Mouse (Mus musculus): ENCODE measurements around the gene Gm45808. TPM values are rescaled to one million over a fixed set of nuclear protein-coding genes. Genes with fewer than 3 reads are reported as not detected.

The Gm45808 gene
- polyA plus RNA-seq, 1 experiment from 2014 or later, result not detected

DNA sequence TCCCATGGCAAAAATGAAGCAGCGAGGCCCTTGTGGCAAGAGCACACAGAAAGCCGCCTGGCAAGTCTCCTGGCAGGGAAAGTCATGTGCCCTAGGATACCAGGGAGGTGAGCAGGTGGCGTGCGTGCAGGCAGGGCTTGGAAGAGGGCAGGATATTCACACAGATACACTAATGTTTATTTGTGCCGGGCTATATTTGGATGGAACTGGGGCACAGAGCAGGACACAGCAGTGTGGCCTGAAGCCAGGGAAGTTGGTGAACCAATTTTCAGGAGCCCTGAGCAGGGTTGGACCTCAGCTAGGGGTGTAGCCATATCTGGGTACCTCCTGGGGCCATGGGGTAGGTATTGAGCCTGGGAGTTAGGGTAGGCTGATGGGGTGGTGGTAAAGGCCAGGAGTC, 6.3 kb upstream of the Gm45808 start:
- Histone ChIP-seq H3K9ac (ENCODE audit: low read length) (no peak overlapping the region), H3K4me2 (ENCODE audit: low read depth, low read length, severe bottlenecking) (no peak overlapping the region), H3K36me3 (ENCODE audit: control insufficient read depth, insufficient read depth, low read length) (peaks cover 3% of the 10 kb centered on the region; the same call in 1 of the 2 replicates), H3K4me1 (replicated peaks; ENCODE audit: control insufficient read depth, insufficient read depth, low read length) (peaks cover 8% of the 10 kb centered on the region), H3K9me3 (ENCODE audit: control insufficient read depth, low read length) (no peaks in the 10 kb centered on the region), H3K4me3 (ENCODE audit: low read depth, low read length) (no peak overlapping the region), H3K27ac (ENCODE audit: low read depth, low read length) (no peak overlapping the region), H3K27me3 (ENCODE audit: control insufficient read depth, insufficient read depth, low read length) (no peaks in the 10 kb centered on the region; the same call in 1 of the 2 replicates)
- ATAC-seq (replicated peaks; ENCODE audit: low FRiP score), result no peak
- no peak for DNase-seq (ENCODE audit: low spot score)
- 94% methylated on average over 5 of the region's 5 CpGs for WGBS

DNA sequence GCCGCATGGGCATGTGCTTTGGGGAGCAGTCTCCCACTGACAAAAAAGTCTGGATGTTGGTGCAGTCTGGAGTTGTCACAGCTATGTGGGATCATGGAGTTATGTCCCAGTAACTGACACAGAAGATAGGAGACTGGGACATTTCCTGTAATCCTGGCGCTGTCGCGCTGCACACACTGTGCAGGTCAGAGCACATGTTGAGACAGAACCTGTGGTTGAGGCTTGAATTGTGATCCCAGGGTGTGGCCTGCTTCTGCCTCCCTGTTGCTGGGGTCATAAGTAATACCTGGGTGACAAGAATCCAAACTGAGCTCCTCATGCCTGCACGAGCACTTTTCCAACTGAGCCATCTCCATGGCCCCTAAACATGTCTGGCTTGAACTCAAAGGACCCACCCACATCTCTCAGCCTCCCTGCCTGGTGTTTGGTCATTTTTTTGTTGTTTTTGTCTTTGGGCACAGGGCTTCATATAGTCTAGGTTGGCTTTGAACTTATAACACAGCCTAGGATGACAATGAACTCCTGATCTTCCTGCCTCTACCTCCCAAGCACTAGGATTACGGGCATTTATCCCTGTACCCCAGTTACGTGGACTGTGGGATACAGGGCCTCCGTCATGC, 5.7 kb upstream of the Gm45808 start:
- H3K27ac ChIP-seq (ENCODE audit: low read depth, low read length), result no peak overlapping the region
- no peak overlapping the region for H3K9ac ChIP-seq (ENCODE audit: low read length)
- H3K27me3 ChIP-seq (ENCODE audit: control insufficient read depth, insufficient read depth, low read length), result no peaks in the 10 kb centered on the region; the same call in 1 of the 2 replicates
- no peak overlapping the region for H3K4me2 ChIP-seq (ENCODE audit: low read depth, low read length, severe bottlenecking)
- DNase-seq (ENCODE audit: low spot score) (no peak), ATAC-seq (replicated peaks; ENCODE audit: low FRiP score) (no peak)
- H3K4me3 ChIP-seq (ENCODE audit: low read depth, low read length), result no peak overlapping the region
- H3K36me3 ChIP-seq (ENCODE audit: control insufficient read depth, insufficient read depth, low read length), result peaks cover 3% of the 10 kb centered on the region; the same call in 1 of the 2 replicates
- H3K4me1 ChIP-seq (replicated peaks; ENCODE audit: control insufficient read depth, insufficient read depth, low read length), result peaks cover 11% of the 10 kb centered on the region
- H3K9me3 ChIP-seq (ENCODE audit: control insufficient read depth, low read length), result no peaks in the 10 kb centered on the region
- 94% methylated on average over 8 of the region's 8 CpGs for WGBS

DNA sequence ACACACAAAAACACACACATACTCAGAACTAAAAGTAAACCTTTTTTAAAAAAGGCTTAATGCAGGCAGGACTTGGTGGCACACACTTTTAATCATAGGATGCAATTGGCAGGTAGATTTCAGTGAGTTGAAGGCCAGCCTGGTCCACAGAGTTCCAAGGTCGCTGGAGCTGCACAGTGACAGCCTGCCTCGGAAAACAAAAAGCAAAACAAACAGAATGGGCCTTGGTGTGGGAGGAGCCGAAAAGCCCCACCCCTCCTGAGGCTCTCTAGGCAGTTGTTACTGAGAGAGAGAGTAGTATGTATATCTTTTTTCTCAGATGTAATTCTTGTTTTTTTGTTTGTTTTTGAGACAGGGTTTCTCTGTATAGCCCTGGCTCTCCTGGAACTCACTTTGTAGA, 4.7 kb upstream of the Gm45808 start:
- Histone ChIP-seq H3K4me1 (replicated peaks; ENCODE audit: control insufficient read depth, insufficient read depth, low read length) (peaks cover 11% of the 10 kb centered on the region), H3K4me3 (ENCODE audit: low read depth, low read length) (no peak overlapping the region)
- 33% methylated on average over 3 of the region's 3 CpGs for WGBS

DNA sequence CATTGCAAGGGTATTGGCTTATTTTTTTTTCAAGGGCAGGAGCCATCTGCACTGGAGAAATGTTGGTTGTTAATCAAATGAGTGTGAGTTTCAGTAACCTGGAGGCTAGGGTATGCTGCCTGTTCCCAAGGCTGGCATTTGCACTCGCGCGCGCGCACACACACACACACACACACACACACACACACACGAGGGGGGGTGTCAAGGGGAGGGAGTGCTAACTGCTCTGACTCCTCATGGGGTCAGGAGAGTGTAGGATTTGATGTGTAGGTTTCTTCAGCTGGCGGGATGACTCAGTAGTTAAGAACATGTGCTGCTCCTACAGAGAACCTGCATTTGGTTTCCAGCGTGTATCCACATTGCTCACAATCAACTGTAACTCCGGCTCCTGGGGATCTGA, 4.2 kb upstream of the Gm45808 start:
- Histone ChIP-seq H3K27ac (ENCODE audit: low read depth, low read length) (no peak overlapping the region), H3K36me3 (ENCODE audit: control insufficient read depth, insufficient read depth, low read length) (peaks cover 3% of the 10 kb centered on the region; the same call in 1 of the 2 replicates), H3K9me3 (ENCODE audit: control insufficient read depth, low read length) (no peaks in the 10 kb centered on the region), H3K4me3 (ENCODE audit: low read depth, low read length) (no peak overlapping the region), H3K27me3 (ENCODE audit: control insufficient read depth, insufficient read depth, low read length) (no peaks in the 10 kb centered on the region; the same call in 1 of the 2 replicates), H3K4me1 (replicated peaks; ENCODE audit: control insufficient read depth, insufficient read depth, low read length) (peaks cover 11% of the 10 kb centered on the region), H3K4me2 (ENCODE audit: low read depth, low read length, severe bottlenecking) (no peak overlapping the region), H3K9ac (ENCODE audit: low read length) (no peak overlapping the region)
- no peak for ATAC-seq (replicated peaks; ENCODE audit: low FRiP score)
- WGBS, result 49% methylated on average over 9 of the region's 9 CpGs
- DNase-seq (ENCODE audit: low spot score), result peak; percentile 63

More for the DNA sequence above, 4.7 kb upstream of the Gm45808 start:
- Histone ChIP-seq H3K27me3 (ENCODE audit: control insufficient read depth, insufficient read depth, low read length) (no peaks in the 10 kb centered on the region; the same call in 1 of the 2 replicates), H3K4me2 (ENCODE audit: low read depth, low read length, severe bottlenecking) (no peak overlapping the region), H3K9ac (ENCODE audit: low read length) (no peak overlapping the region), H3K27ac (ENCODE audit: low read depth, low read length) (no peak overlapping the region), H3K9me3 (ENCODE audit: control insufficient read depth, low read length) (no peaks in the 10 kb centered on the region), H3K36me3 (ENCODE audit: control insufficient read depth, insufficient read depth, low read length) (peaks cover 3% of the 10 kb centered on the region; the same call in 1 of the 2 replicates)
- no peak for ATAC-seq (replicated peaks; ENCODE audit: low FRiP score)
- DNase-seq (ENCODE audit: low spot score), result no peak

DNA sequence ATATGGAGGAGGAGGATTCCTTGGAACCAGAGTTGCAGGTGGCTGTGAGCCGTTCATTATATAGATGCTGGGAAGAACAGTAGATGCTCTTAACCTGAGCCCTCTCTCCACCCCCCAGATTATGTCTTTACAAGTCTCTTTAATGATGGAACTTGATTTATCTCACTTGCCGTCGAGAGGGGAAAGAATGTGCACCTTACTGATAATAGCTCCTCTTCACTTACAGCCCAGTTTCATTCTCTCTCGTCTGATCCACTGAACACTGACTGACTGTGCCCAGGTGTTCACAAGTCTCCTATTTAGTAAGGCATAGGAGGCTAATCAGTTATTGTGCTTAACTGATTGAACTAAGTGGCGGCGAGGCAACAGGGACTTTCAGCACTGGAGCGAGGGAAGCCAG, 3.0 kb upstream of the Gm45808 start:
- peaks cover 3% of the 10 kb centered on the region; the same call in 1 of the 2 replicates for H3K36me3 ChIP-seq (ENCODE audit: control insufficient read depth, insufficient read depth, low read length)
- no peak overlapping the region for H3K4me3 ChIP-seq (ENCODE audit: low read depth, low read length)
- H3K27ac ChIP-seq (ENCODE audit: low read depth, low read length), result no peak overlapping the region
- 90% methylated on average over 7 of the region's 7 CpGs for WGBS
- H3K9me3 ChIP-seq (ENCODE audit: control insufficient read depth, low read length), result no peaks in the 10 kb centered on the region
- H3K4me2 ChIP-seq (ENCODE audit: low read depth, low read length, severe bottlenecking), result no peak overlapping the region
- H3K4me1 ChIP-seq (replicated peaks; ENCODE audit: control insufficient read depth, insufficient read depth, low read length), result peaks cover 11% of the 10 kb centered on the region
- H3K27me3 ChIP-seq (ENCODE audit: control insufficient read depth, insufficient read depth, low read length), result no peaks in the 10 kb centered on the region; the same call in 1 of the 2 replicates
- ATAC-seq (replicated peaks; ENCODE audit: low FRiP score) (no peak), DNase-seq (ENCODE audit: low spot score) (no peak)
- H3K9ac ChIP-seq (ENCODE audit: low read length), result no peak overlapping the region

DNA sequence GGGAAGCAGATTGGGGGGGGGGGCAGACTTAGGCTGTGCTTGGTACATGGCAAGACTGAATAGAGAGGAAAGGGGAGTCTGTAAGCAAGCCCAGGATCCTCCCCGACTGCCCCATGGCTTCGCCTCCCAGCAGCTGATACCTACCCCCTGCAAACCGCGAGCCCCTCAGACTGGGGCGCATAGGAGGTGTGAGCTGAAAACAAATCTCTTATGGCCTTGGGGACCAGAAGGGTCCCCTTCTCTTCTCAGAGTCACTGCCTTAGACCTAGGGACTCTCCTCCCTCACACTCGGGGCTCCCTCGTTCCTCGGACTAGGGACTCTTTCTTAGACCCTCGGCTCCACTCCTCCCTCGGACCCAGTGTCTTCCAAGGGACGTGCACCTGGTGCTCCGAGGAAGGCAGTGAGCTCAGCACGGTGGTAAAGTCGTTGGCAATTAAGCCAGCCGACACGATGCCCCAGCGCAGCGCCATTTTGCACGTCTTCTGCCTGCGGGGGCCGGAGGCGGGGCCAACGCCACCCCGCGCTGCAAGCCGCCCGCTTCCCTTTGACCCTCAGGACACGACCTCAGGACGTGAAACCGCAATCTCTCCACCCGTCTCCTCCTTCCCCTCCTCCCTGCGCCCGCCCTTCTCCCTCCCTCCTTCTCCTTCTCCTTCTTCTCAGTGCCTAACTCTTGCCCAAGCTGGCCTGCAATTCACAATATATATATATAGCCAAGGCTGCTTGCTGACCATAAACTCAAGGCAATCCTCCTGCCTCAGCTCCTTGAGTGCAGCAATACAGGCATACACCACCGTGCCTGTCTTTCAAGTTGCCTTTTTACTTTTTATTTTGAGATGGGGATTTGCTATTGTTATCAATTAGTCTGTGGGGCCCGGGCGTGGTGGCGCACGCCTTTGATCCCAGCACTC, 1.9 kb upstream of the Gm45808 start, which contains the start of gene Dhdh:
Gene Dhdh (minus strand): TSS at position 513 of the 912 bp plus-strand sequence.
- peak within 1 kb of the TSS; percentile 42 for H3K4me3 ChIP-seq (ENCODE audit: low read depth, low read length)
- 8% methylated on average over 38 of the region's 38 CpGs for WGBS

DNA sequence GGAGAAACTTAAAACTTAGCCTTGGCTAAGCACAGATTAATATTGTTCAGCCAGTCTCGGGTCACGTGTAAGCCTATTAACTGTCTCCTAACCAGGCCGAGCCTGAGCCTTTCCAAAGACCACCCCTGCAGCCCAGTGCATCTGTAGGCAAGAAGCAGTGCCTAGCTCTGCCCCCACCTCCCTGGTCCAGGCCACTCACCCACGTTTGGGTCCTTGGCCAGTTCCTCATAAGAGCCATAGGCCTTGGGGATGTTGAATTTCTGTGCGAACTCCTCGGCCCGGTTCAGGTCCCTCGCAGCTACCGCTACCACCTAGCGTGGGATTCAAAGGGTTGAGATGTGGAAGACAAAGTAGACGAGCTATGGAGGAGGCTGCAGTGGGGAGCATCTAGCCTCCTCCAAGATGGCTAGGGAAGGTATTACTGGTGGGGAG, 1.3 kb upstream of the Gm45808 start:
- 0 out of 2 replicates have a peak overlapping the region, but pooled peaks have one; percentile 6 for H3K27ac ChIP-seq (ENCODE audit: low read depth, low read length)
- H3K36me3 ChIP-seq (ENCODE audit: control insufficient read depth, insufficient read depth, low read length), result no peaks in the 10 kb centered on the region
- DNase-seq (ENCODE audit: low spot score) (no peak), ATAC-seq (replicated peaks; ENCODE audit: low FRiP score) (peak; percentile 40)
- H3K4me1 ChIP-seq (replicated peaks; ENCODE audit: control insufficient read depth, insufficient read depth, low read length), result peaks cover 11% of the 10 kb centered on the region
- no peaks in the 10 kb centered on the region for H3K9me3 ChIP-seq (ENCODE audit: control insufficient read depth, low read length)
- H3K27me3 ChIP-seq (ENCODE audit: control insufficient read depth, insufficient read depth, low read length), result no peaks in the 10 kb centered on the region; the same call in 1 of the 2 replicates
- H3K4me3 ChIP-seq (ENCODE audit: low read depth, low read length), result peak overlapping the region; percentile 42
- peak overlapping the region; percentile 72 for H3K9ac ChIP-seq (ENCODE audit: low read length)
- WGBS, result 19% methylated on average over 11 of the region's 11 CpGs
- peak overlapping the region; percentile 71 for H3K4me2 ChIP-seq (ENCODE audit: low read depth, low read length, severe bottlenecking)

More for the DNA sequence above, 1.9 kb upstream of the Gm45808 start, which contains the start of gene Dhdh:
- Histone ChIP-seq H3K4me2 (ENCODE audit: low read depth, low read length, severe bottlenecking) (peak within 1 kb of the TSS; percentile 71), H3K9me3 (ENCODE audit: control insufficient read depth, low read length) (no peaks in the 10 kb centered on the region), H3K36me3 (ENCODE audit: control insufficient read depth, insufficient read depth, low read length) (peaks cover 1% of the 10 kb centered on the region; the same call in 1 of the 2 replicates), H3K9ac (ENCODE audit: low read length) (peak within 1 kb of the TSS; percentile 72), H3K27me3 (ENCODE audit: control insufficient read depth, insufficient read depth, low read length) (no peaks in the 10 kb centered on the region; the same call in 1 of the 2 replicates), H3K27ac (ENCODE audit: low read depth, low read length) (peak within 1 kb of the TSS; percentile 41; the same call in 1 of the 2 replicates), H3K4me1 (replicated peaks; ENCODE audit: control insufficient read depth, insufficient read depth, low read length) (peaks cover 11% of the 10 kb centered on the region)
- DNase-seq (ENCODE audit: low spot score) (peak; percentile 83), ATAC-seq (replicated peaks; ENCODE audit: low FRiP score) (peak; percentile 60)

DNA sequence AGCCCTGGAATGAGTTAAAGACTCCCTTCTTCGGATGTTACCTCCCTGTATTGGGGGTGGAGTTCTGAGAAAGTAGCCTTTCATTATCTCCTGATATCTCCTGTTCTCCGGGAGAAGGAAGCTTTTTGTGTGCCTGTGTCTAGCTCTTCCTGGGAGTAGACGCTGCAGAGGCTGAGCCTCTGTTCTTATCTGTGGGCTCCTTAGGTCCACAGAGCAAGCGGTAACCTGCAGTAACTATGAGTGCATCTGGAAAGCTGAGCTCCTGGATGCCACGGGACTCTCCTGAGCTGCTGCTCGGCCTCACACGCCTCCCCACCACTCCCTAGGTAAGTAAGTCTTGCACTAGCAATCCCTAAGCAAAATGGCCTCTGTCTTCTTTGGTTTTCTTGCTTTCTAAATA, 453 bp downstream of the Gm45808 start:
- DNase-seq (ENCODE audit: low spot score), result no peak
- Histone ChIP-seq H3K27ac (ENCODE audit: low read depth, low read length) (no peak overlapping the region), H3K4me3 (ENCODE audit: low read depth, low read length) (no peak overlapping the region), H3K36me3 (ENCODE audit: control insufficient read depth, insufficient read depth, low read length) (no peaks in the 10 kb centered on the region), H3K9me3 (ENCODE audit: control insufficient read depth, low read length) (no peaks in the 10 kb centered on the region), H3K27me3 (ENCODE audit: control insufficient read depth, insufficient read depth, low read length) (no peaks in the 10 kb centered on the region; the same call in 1 of the 2 replicates), H3K4me1 (replicated peaks; ENCODE audit: control insufficient read depth, insufficient read depth, low read length) (peaks cover 10% of the 10 kb centered on the region), H3K4me2 (ENCODE audit: low read depth, low read length, severe bottlenecking) (no peak overlapping the region), H3K9ac (ENCODE audit: low read length) (no peak overlapping the region)
- no peak for ATAC-seq (replicated peaks; ENCODE audit: low FRiP score)
- 85% methylated on average over 7 of the region's 7 CpGs for WGBS
